Mouse (Mus musculus) v-Abl transformed pro-B cells (cell line): ENCODE measurements around the gene Zscan21.

Experiments
- in situ Hi-C, 2 experiments: fragments of 400-800 bp; cut with MboI; formaldehyde crosslinking; loops; one replicate each; pipeline ENCODE4 v1.15.1; 2025; ENCODE audit not compliant: unreplicated experiment in 2 of 2

Gene Zscan21

DNA sequence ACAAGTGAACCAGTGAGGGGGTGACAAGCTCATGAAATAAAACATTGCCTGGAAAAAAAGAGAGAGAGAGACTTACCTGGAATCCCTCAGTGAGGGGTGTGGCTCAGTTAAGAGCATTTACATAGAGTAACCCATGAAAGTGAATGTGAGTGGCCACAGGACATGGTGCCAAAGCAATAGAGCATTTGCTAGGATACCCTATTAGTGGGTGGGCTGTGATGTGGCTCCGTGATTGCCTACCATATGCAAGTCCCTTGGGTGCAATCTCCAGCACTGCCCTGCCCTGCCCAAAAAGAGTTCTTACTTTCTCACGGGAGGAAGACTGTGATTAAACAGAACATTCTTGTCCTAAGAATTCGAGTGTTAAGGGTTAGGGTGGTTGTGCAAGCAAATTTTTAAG lies 9.6 kb upstream of the Zscan21 start:
- in situ Hi-C loops: no loop called here

GRCm38 (mm10) chr5:138109847-138110396 lies 6.8 kb upstream of the Zscan21 start:
- in situ Hi-C loops: loop anchor here in 1 of 2 experiments (10.0 kb wide), 1 partner anchor 315 kb away; no protein-coding TSS in a partner anchor

GRCm38 (mm10) chr5:138117199-138118015 lies 704 bp downstream of the Zscan21 start:
- in situ Hi-C loops: loop anchor here in 1 of 2 experiments (10.0 kb wide), 1 partner anchor 323 kb away; no protein-coding TSS in a partner anchor

DNA sequence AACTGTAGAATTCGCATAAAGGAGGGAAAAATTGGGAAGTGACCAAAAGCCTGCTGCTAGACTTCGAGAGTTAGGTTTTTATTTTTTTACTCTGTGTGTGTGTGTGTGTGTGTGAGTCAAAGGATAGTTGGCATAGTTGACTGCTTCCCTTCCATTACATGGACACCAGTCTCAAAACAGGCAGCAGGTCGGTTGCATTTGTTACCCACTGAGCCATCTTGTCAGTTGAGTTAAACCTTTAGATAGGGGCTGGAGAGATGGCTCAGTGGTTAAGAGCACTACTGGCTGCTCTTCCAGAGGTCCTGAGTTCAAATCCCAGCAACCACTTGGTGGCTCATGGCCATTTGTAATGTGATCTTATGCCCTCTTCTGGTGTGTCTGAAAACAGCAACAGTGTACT lies 1.3 kb downstream of the Zscan21 start:
- in situ Hi-C loops: loop anchor here in 1 of 2 experiments (10.0 kb wide), 1 partner anchor 323 kb away; no protein-coding TSS in a partner anchor

GRCm38 (mm10) chr5:138132425-138133064 lies 15.8 kb downstream of the Zscan21 start:
- in situ Hi-C loops: loop anchor here (10.0 to 25.0 kb wide), 2 partner anchors 645 to 648 kb away; partner anchors contain the start of gene Zan (in 1 of the 2)

GRCm38 (mm10) chr5:138137257-138137656 lies 20.6 kb downstream of the Zscan21 start:
- in situ Hi-C loops: loop anchor here (5.0 to 25.0 kb wide), 4 partner anchors 250 to 652 kb away; partner anchors contain the start of gene Zan (in 1 of the 2)

GRCm38 (mm10) chr5:138137935-138138549 lies 21.3 kb downstream of the Zscan21 start:
- in situ Hi-C loops: loop anchor here (5.0 to 25.0 kb wide), 4 partner anchors 251 to 653 kb away; partner anchors contain the start of gene Zan (in 1 of the 2)

GRCm38 (mm10) chr5:138138585-138138984 lies 21.9 kb downstream of the Zscan21 start:
- in situ Hi-C loops: loop anchor here (5.0 to 25.0 kb wide), 4 partner anchors 251 to 654 kb away; partner anchors contain the start of gene Zan (in 1 of the 2)

DNA sequence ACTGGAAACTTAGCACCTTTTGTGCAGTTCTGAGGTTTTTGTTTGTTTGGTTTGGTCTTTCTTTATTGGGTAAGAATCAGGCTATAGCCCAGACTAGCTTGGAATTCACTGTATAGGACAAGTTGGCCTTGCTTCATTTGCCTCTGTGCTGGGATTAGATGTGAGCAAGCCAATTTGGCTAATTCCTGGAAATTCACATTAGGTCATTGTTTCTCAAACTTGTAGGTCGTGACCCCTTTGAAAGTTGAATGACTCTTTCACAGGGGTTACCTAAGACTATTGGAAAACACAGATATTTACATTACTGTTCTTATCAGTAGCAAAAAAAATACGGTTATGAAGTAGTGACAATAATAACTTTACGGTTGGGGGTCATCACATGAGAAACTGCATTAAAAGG lies 37.7 kb downstream of the Zscan21 start:
- in situ Hi-C loops: loop anchor here in 1 of 2 experiments (5.0 to 25.0 kb wide), 3 partner anchors 67 to 1992 kb away; partner anchors contain the start of genes Ints1, Mafk, Orai2 and Zkscan1

DNA sequence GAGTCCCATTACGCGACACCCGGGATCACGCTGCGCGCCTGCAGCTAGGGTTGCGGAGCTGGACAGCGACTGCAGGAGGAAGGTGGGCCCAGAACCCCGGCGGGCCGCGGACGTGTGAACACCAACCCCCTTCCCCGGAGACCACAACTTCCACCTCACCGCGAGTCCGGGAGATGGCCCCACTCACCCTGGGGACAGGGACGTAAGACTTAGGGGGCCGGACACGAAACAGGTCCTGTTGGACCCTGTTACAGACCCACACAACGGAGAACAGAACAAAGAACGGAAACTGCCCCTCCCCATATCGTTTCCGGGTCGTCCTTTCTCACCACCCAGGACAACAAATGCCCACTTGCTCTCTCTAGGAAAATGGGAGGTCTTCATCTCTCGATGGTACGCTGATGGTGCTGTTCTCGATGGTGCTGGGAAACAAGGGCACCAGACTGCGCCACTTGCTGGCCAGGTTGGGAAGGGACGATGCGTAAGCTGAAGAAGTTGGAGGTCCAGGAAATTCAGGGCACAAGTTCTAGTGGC lies 38.8 kb downstream of the Zscan21 start, which contains the start of gene Zfp113:
Gene Zfp113, minus strand, starts transcription at position 302 of the 534 bp plus-strand sequence.
- in situ Hi-C loops: loop anchor here in 1 of 2 experiments (25.0 kb wide), 2 partner anchors 1632 to 1993 kb away; partner anchors contain the start of genes Ints1, Mafk and Orai2

GRCm38 (mm10) chr5:138160224-138160762 lies 43.6 kb downstream of the Zscan21 start:
- in situ Hi-C loops: loop anchor here (10.0 to 25.0 kb wide), 3 partner anchors 375 to 1998 kb away; partner anchors contain the start of genes Ints1 (in 1 of the 2), Mafk (in 1 of the 2), Mepce (in 1 of the 2) and Orai2 (in 1 of the 2)

GRCm38 (mm10) chr5:138160842-138161665 lies 44.4 kb downstream of the Zscan21 start, which contains the start of gene Cops6:
Cops6 (plus strand) TSS chr5:138161071.
- in situ Hi-C loops: loop anchor here (10.0 to 25.0 kb wide), 3 partner anchors 376 to 1999 kb away; partner anchors contain the start of genes Ints1 (in 1 of the 2), Mafk (in 1 of the 2), Mepce (in 1 of the 2) and Orai2 (in 1 of the 2)

DNA sequence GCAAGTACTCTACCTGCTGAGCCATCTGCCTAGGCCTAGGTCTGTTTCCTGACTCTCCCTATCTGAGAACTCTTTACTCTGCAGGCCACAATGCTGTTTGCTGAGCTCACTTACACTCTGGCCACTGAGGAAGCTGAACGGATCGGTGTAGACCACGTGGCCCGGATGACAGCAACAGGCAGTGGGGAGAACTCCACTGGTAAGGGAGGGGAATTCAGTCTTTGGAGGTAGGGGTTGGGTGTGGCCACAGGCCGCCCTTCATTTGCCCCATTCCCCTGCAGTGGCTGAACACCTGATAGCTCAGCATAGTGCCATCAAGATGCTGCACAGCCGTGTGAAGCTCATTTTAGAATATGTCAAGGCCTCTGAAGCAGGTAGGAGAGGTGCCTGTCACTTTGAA lies 46.3 kb downstream of the Zscan21 start:
- in situ Hi-C loops: loop anchor here (10.0 to 25.0 kb wide), 3 partner anchors 378 to 2001 kb away; partner anchors contain the start of genes Ints1 (in 1 of the 2), Mafk (in 1 of the 2), Mepce (in 1 of the 2) and Orai2 (in 1 of the 2)

DNA sequence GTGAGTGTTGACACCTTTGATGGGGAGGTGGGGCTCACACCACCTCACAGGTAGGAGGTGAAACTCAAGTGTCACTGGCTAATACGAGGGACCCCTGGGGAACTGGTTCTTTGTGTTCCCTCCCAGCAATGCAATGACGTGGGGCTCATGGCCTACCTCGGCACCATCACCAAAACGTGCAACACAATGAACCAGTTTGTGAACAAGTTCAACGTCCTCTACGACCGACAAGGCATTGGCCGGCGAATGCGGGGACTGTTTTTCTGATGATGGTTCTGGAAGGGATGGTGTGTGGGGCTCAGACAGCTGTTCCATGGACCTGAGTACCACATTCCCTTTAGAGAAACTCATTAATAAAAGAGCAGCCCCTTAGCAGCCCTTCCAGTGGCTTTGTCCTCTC lies 46.9 kb downstream of the Zscan21 start:
- in situ Hi-C loops: loop anchor here (10.0 to 25.0 kb wide), 3 partner anchors 379 to 2001 kb away; partner anchors contain the start of genes Ints1 (in 1 of the 2), Mafk (in 1 of the 2), Mepce (in 1 of the 2) and Orai2 (in 1 of the 2)

GRCm38 (mm10) chr5:138165594-138165993 lies 48.9 kb downstream of the Zscan21 start:
- in situ Hi-C loops: loop anchor here (10.0 to 25.0 kb wide), 3 partner anchors 381 to 2003 kb away; partner anchors contain the start of genes Ints1 (in 1 of the 2), Mafk (in 1 of the 2), Mepce (in 1 of the 2) and Orai2 (in 1 of the 2)

GRCm38 (mm10) chr5:138170936-138171561 lies 54.3 kb downstream of the Zscan21 start:
- in situ Hi-C loops: loop anchor here in 1 of 2 experiments (25.0 kb wide), 2 partner anchors 1616 to 2009 kb away; partner anchors contain the start of genes Ints1, Mafk and Orai2
